Mouse (Mus musculus): Measurements from ENCODE around the gene Ptgis.

Gene Ptgis

DNA sequence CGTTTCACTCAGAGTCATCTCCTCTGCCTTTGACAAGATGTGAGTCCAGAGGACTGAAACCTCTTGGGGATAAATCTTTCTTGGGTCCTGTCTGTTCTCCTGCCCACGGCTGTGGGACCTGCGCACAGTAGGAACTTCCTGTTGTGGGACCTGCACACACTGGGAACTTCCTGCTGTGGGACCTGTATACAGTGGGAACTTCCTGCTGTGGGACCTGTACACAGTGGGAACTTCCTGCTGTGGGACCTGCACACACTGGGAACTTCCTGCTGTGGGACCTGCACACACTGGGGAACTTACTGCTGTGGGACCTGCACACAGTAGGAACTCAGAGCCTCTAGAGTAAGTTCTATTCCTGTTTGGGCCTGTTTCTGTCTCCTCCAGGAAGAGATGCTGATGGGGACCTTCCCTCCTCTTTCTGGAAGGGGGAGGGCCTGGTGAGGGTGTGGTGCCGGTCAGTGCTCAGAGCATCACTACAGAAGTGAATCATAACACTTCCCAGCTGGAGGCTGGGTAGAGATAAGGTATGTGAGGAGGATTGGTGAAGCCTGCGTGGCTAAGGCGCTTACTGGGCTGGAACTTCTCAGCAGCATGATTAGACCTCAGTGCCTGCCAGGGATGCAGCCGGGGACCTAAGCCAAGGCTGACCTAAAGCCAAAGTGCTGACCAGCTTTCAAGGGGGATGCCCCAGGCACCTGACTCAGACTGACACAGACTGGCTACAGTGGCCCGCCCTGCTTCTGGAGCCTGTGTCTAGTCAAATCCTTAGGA lies 22.8 kb upstream of the Ptgis start:
- no peak for DNase-seq

DNA sequence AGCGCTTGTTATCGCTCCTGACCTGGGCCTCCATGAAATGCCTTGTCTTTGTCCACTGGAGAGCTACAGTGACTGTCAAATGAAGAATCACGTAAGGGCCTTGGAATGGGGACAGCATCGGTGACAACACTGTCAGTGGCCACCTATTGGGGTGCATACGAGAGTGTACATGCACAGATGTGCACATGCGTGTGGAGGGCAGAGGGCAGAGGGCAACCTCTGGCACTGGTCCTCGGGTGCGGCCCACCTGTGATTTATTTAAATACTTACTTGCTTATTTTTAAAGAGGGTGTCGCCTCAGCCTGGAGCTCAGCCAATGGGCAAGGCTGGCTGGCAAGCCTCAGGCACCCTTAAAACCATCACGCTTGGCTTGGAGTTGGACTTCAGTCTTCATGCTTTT lies 22.0 kb upstream of the Ptgis start:
- DNase-seq, result no peak

DNA sequence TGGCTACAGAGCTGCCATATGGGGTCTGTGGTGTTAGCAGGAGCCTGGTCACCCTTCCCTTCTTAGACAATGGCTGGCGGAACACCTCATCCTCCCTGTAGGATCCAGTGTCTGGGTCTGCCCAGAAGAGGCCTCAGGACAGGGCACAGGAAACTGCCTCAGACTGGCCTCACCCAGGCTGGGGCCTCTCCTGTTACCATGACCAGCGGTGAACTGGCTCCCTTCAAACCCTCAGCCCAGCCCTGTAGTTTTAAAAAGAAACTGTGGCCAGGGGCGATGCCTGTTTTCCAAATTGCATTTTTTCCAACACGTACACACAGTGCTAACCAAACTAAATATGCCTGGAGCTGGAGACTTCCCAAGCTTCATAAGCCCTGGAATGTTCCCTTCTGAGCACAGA lies 20.7 kb upstream of the Ptgis start:
- no peak for DNase-seq

DNA sequence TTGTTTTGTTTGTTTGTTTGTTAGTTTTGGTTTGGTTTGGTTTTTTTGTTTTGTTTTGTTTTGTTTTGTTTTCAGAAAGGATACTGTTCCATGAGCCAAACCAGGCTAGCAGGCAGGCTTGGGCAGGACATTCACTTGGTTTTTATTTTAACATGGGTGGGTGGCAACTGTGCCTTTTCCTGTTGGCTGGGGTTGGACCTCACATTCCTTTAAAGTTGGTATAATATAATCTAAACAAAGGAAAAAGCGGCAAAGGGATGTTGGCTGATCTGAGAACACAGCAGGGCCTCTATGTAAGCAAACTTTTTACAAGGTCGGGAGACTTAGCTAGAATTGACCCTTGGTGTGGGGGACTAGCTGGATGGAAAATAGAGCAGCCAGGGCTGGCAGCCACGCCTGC lies 17.4 kb upstream of the Ptgis start:
- DNase-seq, result no peak

DNA sequence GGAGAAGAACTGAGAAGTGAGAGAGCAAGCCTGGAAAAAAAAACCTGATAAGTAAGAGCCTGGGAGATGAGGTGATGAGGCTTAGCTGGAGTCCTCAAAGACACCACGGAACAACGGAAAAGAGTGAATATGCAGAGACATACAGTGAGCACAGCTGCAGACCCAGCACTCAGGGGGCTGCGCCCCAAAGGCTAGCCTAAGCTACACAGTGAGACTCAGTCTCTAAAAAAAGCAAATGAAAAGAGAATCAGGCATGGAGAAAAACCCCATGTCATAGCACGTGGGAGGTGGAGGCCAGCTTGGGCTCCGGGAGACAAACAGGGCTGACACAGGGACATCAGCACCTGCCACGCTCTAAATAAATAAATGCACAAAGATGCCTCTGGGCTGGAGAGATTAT lies 14.4 kb upstream of the Ptgis start:
- no peak for DNase-seq

DNA sequence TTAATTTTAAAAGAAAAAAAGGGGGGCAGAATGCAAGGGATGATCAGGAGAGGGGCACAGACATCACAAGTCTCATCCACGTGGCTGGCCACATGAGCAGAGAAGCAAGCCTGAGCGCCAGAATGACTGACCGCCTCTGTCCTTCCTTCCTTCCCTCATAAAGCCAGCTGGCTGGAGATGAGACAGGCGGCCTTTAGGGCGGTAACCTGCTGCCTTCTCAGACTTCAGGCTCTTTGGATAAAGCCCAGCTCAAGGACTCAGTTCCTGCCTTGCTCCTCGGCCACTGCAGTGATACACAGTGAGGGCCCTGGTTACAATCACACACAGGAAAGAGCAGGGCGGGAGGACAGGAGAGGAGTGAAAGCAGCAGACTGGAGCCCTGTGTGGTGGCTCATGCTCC lies 13.8 kb upstream of the Ptgis start:
- DNase-seq, result no peak

DNA sequence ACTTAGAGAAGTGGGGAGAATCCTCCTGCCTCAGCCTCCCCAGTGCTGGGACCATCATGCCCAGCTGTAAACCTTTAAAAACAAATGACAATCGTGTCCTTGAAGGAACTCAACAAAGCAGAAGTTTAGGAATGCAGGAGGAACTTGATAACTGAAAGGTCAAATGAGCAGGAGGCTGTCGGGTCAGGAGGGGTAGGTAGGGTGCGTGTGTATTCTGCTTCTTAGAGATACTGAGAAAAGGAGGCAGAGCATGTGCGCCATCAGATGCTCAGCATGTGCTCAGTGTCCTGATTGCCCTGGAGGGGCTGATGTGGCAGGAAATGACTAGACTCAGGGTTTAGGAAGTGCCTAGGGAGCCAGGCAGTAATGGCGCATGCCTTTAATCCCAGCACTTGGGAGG lies 13.1 kb upstream of the Ptgis start:
- no peak for DNase-seq

DNA sequence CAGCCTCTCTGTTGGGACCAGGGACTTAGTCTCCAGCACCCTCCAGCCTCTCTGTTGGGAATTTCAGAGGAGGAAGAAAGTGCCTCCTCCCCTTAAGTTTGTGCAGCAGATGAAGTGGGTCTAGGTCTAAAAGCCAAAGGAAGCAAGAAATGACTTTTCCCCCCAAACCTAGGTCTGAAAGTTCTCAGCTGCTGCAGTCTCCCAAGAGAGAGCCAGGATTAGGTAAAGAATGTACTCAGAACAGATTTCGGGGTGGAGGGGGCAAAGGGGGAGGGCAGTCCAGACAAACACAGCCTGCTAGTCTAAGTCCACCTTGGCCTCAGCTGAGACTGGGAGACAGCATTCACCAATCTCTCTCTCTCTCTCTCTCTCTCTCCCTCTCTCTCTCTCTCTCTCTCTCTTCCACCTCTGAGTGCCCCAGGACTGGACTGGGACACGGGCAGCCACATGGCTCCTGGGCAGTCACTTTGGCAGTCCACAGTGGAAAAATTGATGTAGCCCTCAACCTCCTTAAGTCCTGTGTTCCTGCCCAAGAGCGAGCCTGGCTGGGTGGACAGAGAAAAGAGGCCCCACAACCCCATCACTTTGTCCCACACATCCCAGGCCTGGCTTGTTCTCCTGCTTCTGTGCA lies 11.8 kb upstream of the Ptgis start:
- DNase-seq, result no peak

DNA sequence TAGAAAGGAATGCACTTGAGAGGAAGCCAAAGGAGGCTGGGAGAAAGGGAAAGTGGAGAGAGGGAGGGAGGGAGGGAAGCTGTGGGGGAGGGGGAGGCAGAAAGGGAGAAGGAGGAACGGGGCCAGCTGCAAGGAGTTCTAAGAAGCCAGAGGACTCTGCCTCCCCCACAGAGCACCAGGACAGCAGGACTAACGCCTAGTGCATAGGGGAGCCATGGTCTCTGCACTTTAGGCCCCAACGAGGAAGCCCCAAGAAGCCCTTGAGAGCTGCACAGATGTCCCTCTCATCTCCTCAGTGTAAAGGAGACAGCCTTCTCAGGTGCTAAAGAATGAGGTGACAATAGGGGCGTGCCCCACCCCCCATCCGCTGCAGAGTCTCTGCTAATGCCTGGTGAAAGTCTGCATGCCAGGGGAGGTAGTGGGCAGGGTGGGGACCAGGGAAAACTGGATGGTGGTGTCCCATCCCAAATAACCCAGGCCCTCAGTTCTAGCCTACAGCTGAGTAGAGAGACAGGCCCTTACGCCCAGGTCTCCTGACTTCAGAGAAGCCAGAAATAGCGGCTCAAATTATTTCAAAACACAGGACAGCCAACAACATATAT lies 10.4 kb upstream of the Ptgis start:
- no peak for DNase-seq

DNA sequence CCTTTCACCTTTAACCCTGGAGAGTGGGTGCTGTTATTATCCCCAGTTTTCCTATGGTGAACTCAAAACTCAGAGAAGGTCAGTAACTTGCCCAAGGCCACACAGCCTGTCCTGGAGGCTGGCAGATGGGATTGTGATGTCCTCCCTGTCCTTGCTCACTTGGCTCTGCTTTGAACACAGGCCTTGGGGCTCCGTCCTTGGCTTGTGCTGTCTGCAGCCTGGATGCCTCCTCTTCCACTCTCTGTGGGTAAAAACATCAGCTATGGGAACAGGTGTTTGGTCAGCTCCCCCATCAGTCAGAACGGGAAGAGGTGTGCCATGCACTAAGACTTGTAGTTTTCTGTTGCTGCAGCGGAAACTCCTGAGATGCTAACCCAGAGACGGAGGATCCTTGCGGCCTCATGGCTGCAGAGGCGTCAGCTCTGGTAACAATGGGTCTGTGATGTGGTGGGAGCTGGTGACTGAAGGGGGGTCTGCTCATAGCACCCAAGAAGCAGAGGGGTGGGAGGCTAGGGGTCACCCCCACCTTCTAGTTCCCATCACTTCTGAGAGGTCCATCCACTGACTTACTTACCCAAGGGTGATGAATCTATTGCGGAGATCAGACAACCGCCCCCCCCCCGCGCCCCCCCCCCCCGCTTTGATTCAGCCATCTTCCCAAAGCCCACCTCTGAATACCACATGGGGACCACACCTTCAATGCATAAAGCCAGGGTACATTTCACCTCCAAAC lies 9.8 kb upstream of the Ptgis start:
- no peak for DNase-seq

DNA sequence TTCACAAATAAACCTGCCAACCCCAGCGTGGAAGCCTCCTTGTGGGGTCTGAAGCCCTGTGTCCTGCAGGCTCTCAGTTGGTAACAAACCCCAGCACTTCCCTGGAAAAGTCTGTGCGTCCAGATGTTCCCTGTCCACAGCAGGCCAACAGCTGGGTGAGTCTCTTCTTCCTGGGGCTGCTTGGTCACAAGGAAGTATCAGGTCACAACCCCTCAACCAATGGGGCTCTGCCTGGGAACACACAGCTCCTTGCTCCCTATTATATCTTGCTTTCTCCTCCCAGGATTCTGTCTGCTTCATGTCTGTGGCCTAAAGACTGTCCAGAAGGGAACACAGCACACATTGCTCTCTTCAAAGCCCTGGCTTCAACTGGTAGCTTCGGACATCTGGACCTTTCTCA lies 9.2 kb upstream of the Ptgis start:
- no peak for DNase-seq

DNA sequence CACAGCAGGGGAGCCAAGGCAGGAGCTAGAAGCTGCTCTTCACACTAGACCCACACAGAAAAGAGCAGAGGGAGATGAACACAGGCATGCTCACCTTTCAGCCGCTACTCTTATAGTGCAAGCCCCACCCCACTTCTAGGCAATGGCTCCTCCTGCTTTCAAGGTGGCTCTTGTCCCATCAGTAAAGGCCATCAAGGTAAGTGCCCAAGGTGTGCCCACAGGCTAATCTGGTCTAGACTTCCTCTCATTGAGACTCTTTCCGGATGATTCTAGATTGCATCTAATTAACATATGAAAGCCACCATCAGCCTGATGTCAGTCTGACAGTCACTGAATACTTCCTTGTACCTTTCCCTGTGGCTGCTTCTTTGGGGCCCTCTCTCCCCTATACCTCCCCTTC lies 7.4 kb upstream of the Ptgis start:
- no peak for DNase-seq

DNA sequence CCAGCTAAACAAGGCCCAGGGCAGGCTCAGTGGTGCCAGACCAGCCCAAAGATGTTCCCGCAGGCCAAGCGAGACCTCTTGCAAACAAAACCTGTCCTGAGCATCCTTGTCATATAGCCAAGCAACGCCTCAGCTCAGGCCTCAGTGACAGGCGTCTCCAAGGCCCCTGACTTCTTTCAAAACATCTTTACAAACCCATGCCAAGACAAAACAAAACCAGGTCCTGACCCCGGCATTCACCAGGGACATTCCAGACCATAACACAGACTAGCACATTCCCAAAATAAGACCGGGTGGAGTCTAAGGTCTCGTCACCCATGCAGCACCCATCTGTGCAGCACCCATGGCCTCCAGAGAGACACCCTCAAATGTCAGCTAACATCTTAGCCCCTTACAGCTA lies 6.3 kb upstream of the Ptgis start:
- no peak for DNase-seq

DNA sequence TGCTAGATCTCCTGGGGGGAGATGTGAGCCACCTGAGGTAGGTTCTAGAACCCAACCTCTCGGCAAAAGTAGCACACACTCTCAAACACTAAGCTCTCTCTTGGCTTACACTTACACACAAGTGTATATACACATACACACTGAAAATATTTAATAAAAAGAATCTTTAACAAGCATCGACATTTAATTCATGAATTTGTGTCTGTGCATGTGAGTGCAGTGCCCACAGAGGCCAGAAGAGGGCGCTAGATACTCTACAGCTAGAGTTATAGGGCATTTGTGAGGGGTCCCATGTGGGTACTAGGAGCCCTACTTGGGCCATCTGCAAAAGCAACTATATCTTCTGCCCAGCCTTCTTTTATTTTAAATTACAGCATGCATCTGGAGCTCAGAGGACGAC lies 4.5 kb upstream of the Ptgis start:
- DNase-seq, result no peak

DNA sequence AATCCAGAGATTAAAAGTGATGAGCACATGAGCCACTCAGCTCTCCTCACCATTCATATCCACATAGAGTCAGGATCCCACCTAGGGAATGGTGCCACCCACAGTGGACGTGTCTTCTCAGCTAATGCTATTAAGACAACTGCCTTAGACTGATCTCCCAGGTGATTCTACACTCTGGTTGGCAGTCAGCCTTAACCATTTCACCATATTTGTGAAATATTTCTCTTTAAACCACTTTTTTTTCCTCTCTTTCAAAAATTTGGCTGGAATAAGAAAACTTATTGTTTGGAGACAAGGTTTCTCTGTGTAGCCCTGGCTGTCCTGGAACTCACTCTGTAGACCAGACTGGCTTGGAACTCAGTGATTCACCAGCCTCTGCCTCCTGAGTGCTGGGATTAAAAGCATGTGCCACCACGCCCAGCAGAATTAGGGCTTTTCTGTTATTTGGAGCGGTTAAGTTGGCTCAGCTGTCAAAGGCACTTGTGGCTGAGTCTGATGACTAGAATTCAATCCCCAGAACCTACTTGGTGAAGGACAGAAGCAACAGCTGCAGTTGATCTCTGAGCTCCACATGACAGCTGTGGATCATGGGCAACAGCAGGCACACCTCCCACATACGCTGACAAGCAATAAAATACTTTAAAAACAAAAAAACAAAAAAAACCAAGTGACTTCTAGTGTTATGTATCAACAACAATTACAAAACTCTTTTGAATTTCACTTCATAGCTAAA lies 3.6 kb upstream of the Ptgis start:
- DNase-seq, result no peak

DNA sequence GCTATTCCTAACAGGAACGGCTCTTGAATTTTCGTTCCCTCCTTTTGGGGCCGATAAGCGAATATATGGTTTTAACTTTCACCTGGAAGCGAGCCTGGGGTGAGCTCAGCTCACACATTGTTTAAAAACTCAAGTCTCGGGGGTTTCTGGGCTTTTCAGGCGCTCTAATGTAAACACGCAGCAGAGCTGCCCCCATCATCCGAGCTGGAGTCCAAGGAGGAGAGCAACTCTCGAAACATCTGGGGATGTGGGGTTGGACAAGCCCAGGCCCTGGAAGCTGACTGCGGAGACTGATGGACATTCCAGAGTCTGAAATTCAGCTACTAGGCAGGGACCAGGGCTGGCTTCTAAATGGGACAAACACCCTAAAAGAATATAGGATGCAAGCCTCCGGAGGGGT lies 1.1 kb downstream of the Ptgis start:
- no peak for DNase-seq

DNA sequence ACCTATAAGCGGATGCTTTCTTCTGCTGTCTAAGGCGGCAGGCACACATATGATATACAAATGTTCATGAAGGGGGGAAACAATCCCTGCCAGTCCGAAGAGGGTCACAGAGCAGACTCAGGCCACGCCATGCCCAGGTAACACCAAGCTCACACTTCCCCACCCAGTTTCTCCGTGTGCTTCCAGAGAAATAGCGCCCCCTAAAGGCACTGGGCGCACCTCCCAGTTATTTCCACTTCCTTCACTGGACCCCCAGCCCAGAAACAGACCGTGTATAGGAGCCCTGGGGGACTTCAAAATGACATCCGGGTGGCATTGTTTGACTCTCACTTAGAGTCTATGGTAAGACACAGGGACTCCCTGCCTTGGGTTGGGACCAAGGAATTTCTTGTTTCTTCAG lies 3.2 kb downstream of the Ptgis start:
- no peak for DNase-seq

DNA sequence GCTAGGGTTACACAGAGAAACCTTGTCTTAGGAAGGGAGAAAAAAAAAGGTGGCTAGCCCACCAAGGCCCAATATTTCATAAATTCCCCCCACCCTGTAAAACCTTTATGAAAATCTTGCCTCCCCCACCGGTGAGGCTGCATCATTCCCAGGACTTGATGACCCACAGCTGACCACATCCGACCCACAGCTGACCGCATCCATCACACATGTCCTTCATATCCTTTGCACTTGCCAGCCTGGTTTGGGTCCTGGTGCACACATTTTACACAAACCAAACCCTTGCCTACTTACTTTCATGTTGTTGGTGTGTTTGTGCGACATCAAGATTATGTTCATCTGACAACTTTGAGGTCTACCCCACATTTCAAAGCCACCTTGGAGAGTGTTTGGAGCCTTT lies 4.2 kb downstream of the Ptgis start:
- no peak for DNase-seq

DNA sequence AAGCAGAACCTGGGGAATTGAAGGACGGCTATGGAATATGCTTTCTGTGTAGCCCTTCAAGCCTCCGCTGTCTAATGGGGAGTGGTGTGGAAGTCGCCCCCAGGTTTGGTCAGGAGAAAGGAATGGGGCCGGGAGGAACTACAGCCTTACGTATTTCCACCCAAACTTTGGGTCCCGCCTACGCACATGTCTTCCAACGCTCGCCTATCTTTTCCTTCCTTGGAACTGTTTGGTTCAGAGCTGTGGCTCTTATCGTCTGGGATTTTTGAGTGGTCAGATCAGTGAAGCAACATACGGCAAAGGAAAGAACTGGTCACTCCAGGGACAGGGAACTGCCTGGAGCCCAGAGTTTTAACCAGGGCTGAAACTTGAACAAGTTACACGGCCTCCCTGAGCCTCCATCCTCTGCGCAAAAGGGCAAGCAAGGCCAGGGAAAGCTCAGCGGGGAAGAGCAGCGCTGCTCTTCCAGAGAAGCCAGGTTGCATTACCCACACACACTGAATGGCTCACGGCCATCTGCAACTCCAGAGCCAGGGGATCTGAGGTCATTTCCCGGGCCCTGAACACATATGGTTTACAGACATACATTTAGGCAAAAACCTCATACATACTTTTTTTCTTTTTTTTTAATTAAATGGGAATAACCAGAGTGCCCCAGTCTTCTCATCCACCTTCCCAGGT lies 4.9 kb downstream of the Ptgis start:
- no peak for DNase-seq

DNA sequence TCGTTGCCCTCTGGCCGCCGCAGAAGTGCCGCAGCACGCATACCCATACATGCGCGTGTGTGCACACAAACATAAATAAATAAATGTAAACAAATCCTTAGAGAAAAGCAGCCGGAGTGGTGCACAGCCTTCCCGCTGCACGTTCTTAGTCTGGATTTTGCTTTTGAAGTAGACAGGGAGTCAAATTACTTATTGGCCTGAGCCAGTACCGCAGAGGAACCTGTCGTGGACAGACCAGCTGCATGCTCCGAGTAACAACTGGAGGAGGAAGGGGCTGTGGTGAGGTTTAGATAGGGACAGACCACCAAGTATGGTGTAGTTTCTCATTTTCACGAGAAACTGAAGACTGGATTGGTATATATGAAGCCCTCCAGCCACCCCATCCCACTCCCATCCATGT lies 6.6 kb downstream of the Ptgis start:
- no peak for DNase-seq

DNA sequence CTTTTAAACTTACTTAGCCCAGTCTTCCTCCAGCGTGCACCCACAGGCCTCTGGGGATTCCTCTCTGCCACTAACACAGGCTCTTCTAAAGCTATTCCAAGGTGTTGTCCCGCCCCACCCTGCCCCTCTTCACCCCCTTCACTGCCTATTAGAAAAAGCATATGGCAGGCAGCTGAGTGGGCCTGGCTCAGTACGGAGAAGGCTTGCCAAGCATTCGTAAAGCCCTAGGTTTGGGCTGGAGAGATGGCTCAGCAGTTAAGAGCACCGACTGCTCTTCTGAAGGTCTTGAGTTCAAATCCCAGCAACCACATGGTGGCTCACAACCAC lies 7.4 kb downstream of the Ptgis start:
- DNase-seq, result no peak

DNA sequence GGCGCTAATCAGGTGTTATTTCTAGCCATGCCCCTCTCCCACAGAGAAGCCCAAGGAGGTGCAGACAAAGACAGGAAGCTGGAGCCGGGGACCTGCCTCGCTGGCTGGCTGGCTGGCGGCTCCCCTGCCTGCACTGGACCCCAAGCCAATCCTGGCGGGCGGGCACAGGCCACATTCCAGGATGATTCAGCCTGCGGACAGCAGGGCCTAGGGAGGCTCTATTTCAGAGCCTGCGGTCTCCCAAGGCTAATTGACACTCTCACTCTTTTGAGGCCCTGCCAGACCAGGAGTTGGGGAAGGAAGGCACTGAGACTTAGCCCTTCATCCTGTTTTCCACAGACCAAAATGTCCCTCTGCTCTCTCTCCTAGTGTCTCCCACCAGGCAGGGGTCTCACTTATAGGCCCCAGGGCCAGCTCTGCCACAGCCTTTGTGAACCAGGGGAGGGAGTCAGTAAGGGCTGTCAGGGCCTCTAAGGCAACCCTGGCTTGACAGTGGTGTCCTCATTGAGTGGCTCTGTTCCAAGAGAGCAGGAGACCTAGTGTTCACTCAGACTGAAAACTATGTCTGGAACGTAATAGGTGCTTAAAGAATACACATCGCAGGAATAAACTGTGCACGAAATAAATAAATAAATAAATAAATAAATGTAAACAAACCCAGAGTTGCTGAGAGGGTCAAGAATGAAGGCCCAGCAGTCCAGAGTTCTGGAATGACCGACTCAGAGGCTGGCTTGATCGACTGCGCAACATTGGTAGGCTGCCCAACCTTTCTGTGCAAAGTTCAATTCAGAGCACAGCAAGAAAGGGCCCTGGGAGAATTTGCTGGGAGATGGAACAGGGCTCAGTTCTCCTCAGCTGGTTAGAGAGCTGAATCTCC lies 8.0 kb downstream of the Ptgis start:
- no peak for DNase-seq

All from cerebellum, adult 11 months (tissue).